Mouse (Mus musculus): Measurements from ENCODE around the gene Dnhd1. TPM values are rescaled to one million over a fixed set of nuclear protein-coding genes. Genes with fewer than 3 reads are reported as not detected.

Dnhd1 gene
- polyA plus RNA-seq, 1 experiment from 2014 or later: 0.58 TPM

DNA sequence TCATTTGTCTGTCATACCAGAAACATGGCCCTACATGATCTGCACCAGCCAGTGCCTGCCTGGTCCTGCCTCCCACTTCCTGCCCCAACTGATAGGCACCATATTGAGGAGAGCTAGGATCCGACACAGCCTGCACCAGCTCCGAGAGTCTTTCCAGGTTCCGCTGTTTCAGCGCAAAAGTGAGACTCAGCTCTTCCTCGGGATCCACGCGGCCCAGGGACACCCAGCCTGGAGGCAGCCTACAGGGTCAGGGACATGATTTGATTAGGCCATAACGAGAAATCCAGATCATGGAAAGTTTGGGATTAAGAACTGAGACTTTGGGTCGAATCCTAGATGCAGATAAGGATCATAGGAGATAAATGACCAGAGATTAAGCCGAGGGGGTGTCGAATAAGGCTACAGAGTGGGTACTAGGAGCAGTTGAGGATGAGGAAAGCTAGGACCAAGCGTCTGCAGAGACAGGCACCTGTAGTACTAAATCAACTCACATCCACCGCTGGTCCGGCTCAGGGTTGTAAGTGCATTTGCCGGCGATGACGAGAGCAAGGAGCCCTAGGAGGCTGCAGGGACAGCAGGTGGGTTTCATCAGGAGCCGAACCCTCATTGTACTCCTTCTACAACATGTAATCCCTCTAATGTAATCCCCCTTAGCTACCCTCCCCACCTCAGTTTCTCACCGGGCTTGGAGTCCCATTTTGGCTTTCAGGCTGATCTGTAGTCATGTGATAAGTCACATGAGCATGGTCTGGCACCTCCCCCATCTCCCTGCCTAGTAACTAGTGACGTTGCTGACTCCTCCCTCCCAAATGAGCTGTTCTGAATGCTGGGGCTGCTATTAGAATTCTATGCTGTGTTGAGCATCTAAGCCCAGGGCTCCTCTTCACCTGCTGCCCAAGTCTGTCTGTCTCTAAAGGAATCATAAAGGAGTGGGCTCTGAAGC is 101.1 kb downstream of the Dnhd1 start, which contains the start of gene Tpp1:
Tpp1 (minus strand) TSS at position 745 of the 943 bp plus-strand sequence.
- Histone ChIP-seq H3K27ac (peak within 1 kb of the TSS; percentile 86), H3K4me3 (peak within 1 kb of the TSS; percentile 75), H3K36me3 (peaks cover 62% of the 10 kb centered on the region), H3K4me1 (peaks cover 6% of the 10 kb centered on the region), H3K27me3 (ENCODE audit: insufficient read depth, poor library complexity, severe bottlenecking) (no peaks in the 10 kb centered on the region), H3K9me3 (no peaks in the 10 kb centered on the region)
- peak; percentile 94 for DNase-seq (ENCODE audit: low spot score)
- 19% methylated on average over 20 of the region's 20 CpGs for WGBS

DNA sequence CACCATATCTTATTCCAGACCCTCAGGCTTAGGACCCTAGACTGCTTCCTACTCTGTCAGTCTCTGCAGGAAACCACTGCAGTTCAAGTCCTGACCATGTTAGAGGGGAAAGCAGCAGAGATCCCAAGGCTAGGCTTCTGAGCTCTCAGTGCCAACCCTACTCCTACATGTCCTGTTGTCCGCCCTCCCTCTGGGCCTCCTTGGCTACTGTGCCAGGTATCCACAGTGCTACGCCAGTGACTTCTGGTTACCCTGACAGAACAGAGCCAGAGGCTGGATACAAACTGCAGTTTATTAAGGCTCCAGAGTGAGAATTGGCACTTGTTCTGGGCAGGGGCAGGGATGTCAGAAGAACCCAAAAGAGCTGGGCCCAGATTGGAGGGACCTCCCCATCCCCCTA is 102.1 kb downstream of the Dnhd1 start:
- no peak for DNase-seq (ENCODE audit: low spot score)
- Histone ChIP-seq H3K27ac (no peak overlapping the region), H3K4me3 (no peak overlapping the region), H3K4me1 (peaks cover 6% of the 10 kb centered on the region), H3K27me3 (ENCODE audit: insufficient read depth, poor library complexity, severe bottlenecking) (no peaks in the 10 kb centered on the region), H3K9me3 (no peaks in the 10 kb centered on the region), H3K36me3 (peaks cover 66% of the 10 kb centered on the region)
- WGBS: 89% methylated on average over 2 of the region's 2 CpGs

DNA sequence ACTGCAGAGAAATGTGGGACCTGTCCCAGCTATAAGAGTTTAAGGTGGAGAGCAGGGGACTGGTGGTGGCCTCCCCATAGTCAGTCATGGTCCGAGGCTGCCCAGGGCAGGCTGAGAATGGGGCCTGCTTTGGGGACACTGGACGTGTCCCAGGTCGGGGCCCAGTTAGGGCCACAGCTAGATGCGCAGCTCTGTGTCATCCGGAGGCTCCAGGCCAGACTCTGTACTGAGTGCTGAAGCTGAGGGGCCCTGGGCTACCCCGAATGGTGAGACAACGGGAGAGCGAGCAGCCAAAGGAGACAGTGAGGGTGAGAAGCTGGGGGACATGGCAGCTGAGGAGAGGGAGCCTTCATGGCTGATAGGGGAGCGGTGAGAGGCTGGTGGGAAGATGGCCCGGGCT is 102.7 kb downstream of the Dnhd1 start:
- no peak overlapping the region for H3K4me3 ChIP-seq
- DNase-seq (ENCODE audit: low spot score): no peak
- no peak overlapping the region for H3K27ac ChIP-seq
- WGBS: 84% methylated on average over 10 of the region's 10 CpGs
- H3K9me3 ChIP-seq: no peaks in the 10 kb centered on the region
- H3K27me3 ChIP-seq (ENCODE audit: insufficient read depth, poor library complexity, severe bottlenecking): no peaks in the 10 kb centered on the region
- peaks cover 67% of the 10 kb centered on the region for H3K36me3 ChIP-seq
- H3K4me1 ChIP-seq: peaks cover 6% of the 10 kb centered on the region

DNA sequence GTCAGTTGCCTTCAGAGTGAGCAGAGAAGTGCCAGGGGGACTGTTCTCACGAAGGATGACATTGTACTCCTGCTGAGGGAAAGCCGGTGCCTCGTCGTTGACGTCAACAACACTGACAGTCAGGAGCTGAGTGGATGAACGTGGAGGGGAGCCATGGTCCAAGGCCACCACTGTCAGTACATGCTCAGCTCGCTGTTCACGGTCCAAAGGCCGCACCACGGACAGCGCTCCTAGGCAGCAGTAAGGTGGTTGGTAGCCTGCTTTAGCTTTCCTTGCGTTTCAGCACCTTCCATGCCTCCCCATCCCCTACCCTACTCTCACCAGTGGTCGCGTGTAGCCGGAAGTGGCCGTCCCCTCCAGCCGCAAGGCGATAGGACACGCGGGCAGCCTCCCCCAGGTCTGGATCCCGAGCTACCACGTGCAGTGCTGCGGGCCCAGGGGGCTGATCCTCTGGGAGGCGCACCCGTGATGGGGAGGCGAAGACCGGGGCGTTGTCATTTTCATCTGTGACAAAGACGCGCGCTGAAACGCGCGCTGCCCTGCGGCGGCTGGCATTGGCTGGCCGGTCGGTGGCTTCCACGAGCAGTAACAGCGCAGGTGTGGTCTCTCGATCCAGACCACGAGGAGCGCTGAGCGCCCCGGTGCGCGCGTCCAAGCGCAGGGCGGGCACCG is 111.3 kb downstream of the Dnhd1 start:
- Histone ChIP-seq H3K36me3 (peaks cover 79% of the 10 kb centered on the region), H3K4me3 (peak overlapping the region; percentile 57)

DNA sequence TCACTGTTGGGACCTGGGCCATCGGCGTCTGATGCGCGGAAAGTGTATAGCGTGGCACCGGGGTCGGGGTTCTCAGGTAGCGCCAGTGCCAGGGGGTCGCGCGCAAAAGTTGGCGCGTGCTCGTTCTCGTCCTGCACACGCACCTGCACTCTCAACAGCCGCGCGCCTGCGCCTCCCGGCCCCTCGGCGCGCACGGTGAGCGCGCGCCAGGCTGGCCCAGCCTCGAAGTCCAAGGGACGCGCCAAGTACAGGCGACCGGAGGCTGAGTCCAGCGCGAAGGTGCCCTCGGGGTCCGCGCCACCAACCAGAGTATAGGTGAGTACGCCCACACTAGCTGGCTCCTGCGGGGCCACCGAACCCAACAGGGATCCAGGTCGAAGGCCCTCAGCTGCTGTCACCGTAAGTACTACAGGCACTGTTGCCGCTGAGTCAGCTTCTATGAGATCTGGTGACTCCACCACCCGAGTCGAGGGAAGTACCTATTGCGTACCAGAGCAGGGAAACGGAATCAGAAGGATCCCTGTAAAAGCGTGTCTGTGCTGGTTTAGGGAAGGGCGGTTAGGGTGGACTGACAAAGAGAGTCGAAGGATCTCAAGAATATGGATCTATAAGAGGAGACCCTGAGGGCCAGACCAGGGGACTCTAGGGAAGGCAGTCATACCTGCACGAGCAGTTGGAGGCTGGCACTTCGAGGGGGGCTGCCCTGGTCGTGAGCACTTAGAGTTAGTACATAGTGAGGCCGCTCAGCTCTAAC is 112.1 kb downstream of the Dnhd1 start:
- peaks cover 49% of the 10 kb centered on the region for H3K27me3 ChIP-seq (ENCODE audit: insufficient read depth, poor library complexity, severe bottlenecking)
- no peak overlapping the region for H3K27ac ChIP-seq
- peaks cover 15% of the 10 kb centered on the region for H3K4me1 ChIP-seq
- H3K36me3 ChIP-seq: peaks cover 72% of the 10 kb centered on the region
- H3K4me3 ChIP-seq: peak overlapping the region; percentile 57
- WGBS: 20% methylated on average over 55 of the region's 55 CpGs
- DNase-seq (ENCODE audit: low spot score): no peak
- H3K9me3 ChIP-seq: no peaks in the 10 kb centered on the region

More for the DNA sequence above, 111.3 kb downstream of the Dnhd1 start:
- DNase-seq (ENCODE audit: low spot score): no peak
- H3K9me3 ChIP-seq: no peaks in the 10 kb centered on the region
- H3K4me1 ChIP-seq: peaks cover 10% of the 10 kb centered on the region
- peaks cover 49% of the 10 kb centered on the region for H3K27me3 ChIP-seq (ENCODE audit: insufficient read depth, poor library complexity, severe bottlenecking)
- no peak overlapping the region for H3K27ac ChIP-seq
- 18% methylated on average over 51 of the region's 51 CpGs for WGBS

DNA sequence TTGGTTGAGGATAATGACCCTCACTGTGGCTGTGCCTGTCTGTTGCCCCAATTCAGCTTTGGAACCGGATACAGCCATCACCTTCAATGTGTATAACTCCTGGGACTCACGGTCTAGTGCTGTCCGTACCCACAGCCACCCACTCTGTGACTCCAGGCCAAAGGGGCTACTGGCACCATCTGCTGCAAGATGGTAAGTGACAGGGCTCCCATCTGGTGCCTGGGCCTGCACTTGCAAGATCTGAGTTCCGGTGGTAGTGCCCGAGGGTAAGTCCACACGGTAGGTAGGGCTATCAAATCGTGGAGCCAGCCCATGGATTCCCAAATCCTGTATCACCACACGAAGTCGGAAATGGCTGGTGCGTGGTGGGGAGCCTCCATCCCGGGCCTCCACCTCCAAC is 113.7 kb downstream of the Dnhd1 start:
- H3K27ac ChIP-seq: no peak overlapping the region
- no peak overlapping the region for H3K4me3 ChIP-seq
- peaks cover 20% of the 10 kb centered on the region for H3K4me1 ChIP-seq
- WGBS: 86% methylated on average over 11 of the region's 11 CpGs
- DNase-seq (ENCODE audit: low spot score): no peak
- H3K9me3 ChIP-seq: no peaks in the 10 kb centered on the region
- H3K36me3 ChIP-seq: peaks cover 58% of the 10 kb centered on the region
- H3K27me3 ChIP-seq (ENCODE audit: insufficient read depth, poor library complexity, severe bottlenecking): peaks cover 49% of the 10 kb centered on the region

DNA sequence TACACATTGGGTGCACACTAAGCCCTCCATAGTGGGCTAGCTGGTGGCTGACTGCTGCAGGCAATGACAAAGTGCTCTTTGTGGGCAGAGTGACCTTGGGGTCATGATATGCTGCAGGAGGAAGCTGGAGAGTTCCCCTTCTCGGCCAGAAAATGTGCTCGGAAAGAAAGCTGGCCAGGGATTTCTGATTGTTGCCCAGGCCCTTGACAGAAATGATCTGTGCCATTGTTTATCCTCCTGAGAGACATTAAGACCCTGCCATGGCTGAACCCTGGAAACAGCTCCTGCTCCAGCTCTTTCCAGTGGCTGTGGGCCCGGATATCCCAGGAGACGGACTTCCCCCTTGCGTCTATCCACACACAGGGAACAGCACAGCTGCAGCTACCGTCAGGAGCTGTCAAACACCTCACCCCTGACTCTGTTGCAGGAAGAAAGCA is 117.1 kb downstream of the Dnhd1 start:
- WGBS: 31% methylated on average over 6 of the region's 6 CpGs
- H3K4me3 ChIP-seq: no peak overlapping the region
- peaks cover 65% of the 10 kb centered on the region for H3K36me3 ChIP-seq
- H3K27ac ChIP-seq: peak overlapping the region; percentile 56
- DNase-seq (ENCODE audit: low spot score): no peak
- peaks cover 28% of the 10 kb centered on the region for H3K27me3 ChIP-seq (ENCODE audit: insufficient read depth, poor library complexity, severe bottlenecking)
- no peaks in the 10 kb centered on the region for H3K9me3 ChIP-seq
- peaks cover 11% of the 10 kb centered on the region for H3K4me1 ChIP-seq

DNA sequence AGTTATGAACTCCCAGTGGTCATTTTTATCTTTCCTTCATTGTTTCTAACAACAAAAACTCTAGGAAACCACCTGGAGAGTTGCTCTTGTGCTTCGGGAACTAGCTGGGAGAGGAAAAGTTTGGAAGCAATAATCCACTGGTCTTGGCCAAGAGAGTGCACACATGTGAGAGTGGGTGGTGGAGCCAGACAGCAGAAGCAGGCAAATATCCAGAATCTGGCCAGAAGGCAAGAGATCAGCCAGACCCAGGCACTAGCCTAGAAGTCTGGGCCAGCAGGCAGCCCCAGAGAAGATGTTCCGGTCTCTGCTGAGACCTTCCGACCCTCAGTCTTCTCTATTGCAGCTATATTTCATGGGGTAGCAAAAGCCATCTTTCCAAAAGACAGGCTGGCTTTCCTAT is 119.3 kb downstream of the Dnhd1 start:
- peaks cover 47% of the 10 kb centered on the region for H3K36me3 ChIP-seq

More for the DNA sequence above, 119.3 kb downstream of the Dnhd1 start:
- no peaks in the 10 kb centered on the region for H3K9me3 ChIP-seq
- DNase-seq (ENCODE audit: low spot score): no peak
- H3K27ac ChIP-seq: no peak overlapping the region
- WGBS: 87% methylated on average over 3 of the region's 3 CpGs
- H3K4me3 ChIP-seq: no peak overlapping the region
- H3K27me3 ChIP-seq (ENCODE audit: insufficient read depth, poor library complexity, severe bottlenecking): peaks cover 6% of the 10 kb centered on the region; the same call in 1 of the 2 replicates
- H3K4me1 ChIP-seq: peaks cover 14% of the 10 kb centered on the region

Other genes with a start within 250 kb of the Dnhd1 start
- not detected in 2 replicates for gene Cnga4, start 246.3 kb upstream of the Dnhd1 start, polyA plus RNA-seq (2016; fragmentation: Nextera tagmentation; extraction: Ambion mirVana)
- gene Cckbr, start 225.1 kb upstream of the Dnhd1 start, polyA plus RNA-seq (2016; fragmentation: Nextera tagmentation; extraction: Ambion mirVana): 0.09 and 0.31 TPM in 2 replicates
- gene Cavin3, start 168.5 kb upstream of the Dnhd1 start, polyA plus RNA-seq (2016; fragmentation: Nextera tagmentation; extraction: Ambion mirVana): 67.0 and 74.0 TPM in 2 replicates
- 39.9 and 60.4 TPM in 2 replicates for gene Smpd1, start 96.5 kb upstream of the Dnhd1 start, polyA plus RNA-seq (2016; fragmentation: Nextera tagmentation; extraction: Ambion mirVana)
- gene Apbb1, start 69.2 kb upstream of the Dnhd1 start, polyA plus RNA-seq (2016; fragmentation: Nextera tagmentation; extraction: Ambion mirVana): 68.6 and 70.6 TPM in 2 replicates
- gene Hpx, start 50.7 kb upstream of the Dnhd1 start, polyA plus RNA-seq (2016; fragmentation: Nextera tagmentation; extraction: Ambion mirVana): 0.43 and 7.4 TPM in 2 replicates
- 30.3 and 32.6 TPM in 2 replicates for gene Trim3, start 17.3 kb upstream of the Dnhd1 start, polyA plus RNA-seq (2016; fragmentation: Nextera tagmentation; extraction: Ambion mirVana)
- 179 and 200 TPM in 2 replicates for gene Timm10b, start 10.8 kb upstream of the Dnhd1 start, polyA plus RNA-seq (2016; fragmentation: Nextera tagmentation; extraction: Ambion mirVana)
- 45.0 and 56.2 TPM in 2 replicates for gene Arfip2, start 10.4 kb upstream of the Dnhd1 start, polyA plus RNA-seq (2016; fragmentation: Nextera tagmentation; extraction: Ambion mirVana)
- gene Gm45799, start 10.3 kb upstream of the Dnhd1 start, polyA plus RNA-seq (2016; fragmentation: Nextera tagmentation; extraction: Ambion mirVana): 33.0 and 37.9 TPM in 2 replicates
- gene Ilk, start 85.8 kb downstream of the Dnhd1 start, polyA plus RNA-seq (2016; fragmentation: Nextera tagmentation; extraction: Ambion mirVana): 371 and 403 TPM in 2 replicates
- 30.9 and 40.6 TPM in 2 replicates for gene Rrp8, start 86.6 kb downstream of the Dnhd1 start, polyA plus RNA-seq (2016; fragmentation: Nextera tagmentation; extraction: Ambion mirVana)
- 153 and 184 TPM in 2 replicates for gene Taf10, start 93.5 kb downstream of the Dnhd1 start, polyA plus RNA-seq (2016; fragmentation: Nextera tagmentation; extraction: Ambion mirVana)
- gene Tpp1, start 101.4 kb downstream of the Dnhd1 start, polyA plus RNA-seq (2016; fragmentation: Nextera tagmentation; extraction: Ambion mirVana): 76.5 and 95.2 TPM in 2 replicates
- gene Dchs1, start 136.8 kb downstream of the Dnhd1 start, polyA plus RNA-seq (2016; fragmentation: Nextera tagmentation; extraction: Ambion mirVana): 4.2 and 8.6 TPM in 2 replicates
- 279 and 357 TPM in 2 replicates for gene Mrpl17, start 160.3 kb downstream of the Dnhd1 start, polyA plus RNA-seq (2016; fragmentation: Nextera tagmentation; extraction: Ambion mirVana)

Data from heart, embryonic 10.5 days (tissue).